Mouse (Mus musculus): ENCODE measurements at regions not wholly inside any gene's neighbourhood (a gene's known extent, or its start where the extent isn't known, plus 50 kb on each side); places are given as distances from the start of the nearest gene placed in this dataset.
A peak's percentile ranks its signal among the peaks of the same experiment; 100 is the strongest.

DNA sequence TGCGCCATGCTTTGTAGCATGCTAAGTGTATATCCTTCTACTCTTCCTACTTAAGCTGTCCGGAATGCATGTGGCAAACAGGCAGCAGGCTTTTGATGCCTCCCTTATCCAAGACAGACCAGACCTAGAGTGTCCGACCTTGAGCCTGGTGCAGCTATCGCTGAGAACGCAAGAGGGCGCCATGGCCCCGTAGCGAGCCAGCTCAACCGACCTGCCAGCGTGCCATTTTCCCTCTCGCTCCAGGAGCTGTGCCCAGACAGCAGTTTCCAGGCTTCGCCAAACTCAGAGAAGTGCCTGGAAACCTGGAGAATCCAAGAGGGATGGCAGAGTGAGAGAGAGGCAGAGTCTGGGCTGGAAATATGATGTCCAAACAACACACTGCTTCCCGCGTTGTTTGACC, 155.8 kb upstream of the Gm12830 start:
- H3K4me1 ChIP-seq (ENCODE audit: control insufficient read depth, insufficient read depth, low read length) = peaks cover 14% of the 10 kb centered on the region
- H3K4me3 ChIP-seq (ENCODE audit: low read depth, low read length) = peak overlapping the region; percentile 34
- no peaks in the 10 kb centered on the region for H3K9me3 ChIP-seq (replicated peaks; ENCODE audit: control insufficient read depth, low read length, poor library complexity, severe bottlenecking)
- ATAC-seq = peak; percentile 89
- peak overlapping the region; percentile 70 for H3K4me2 ChIP-seq (ENCODE audit: low read length)
- no peaks in the 10 kb centered on the region for H3K36me3 ChIP-seq (ENCODE audit: control insufficient read depth, insufficient read depth, low read length)
- no peak overlapping the region for H3K27ac ChIP-seq (ENCODE audit: low read length)
- no peak overlapping the region for H3K9ac ChIP-seq (ENCODE audit: low read depth, low read length)
- H3K27me3 ChIP-seq (ENCODE audit: control insufficient read depth, insufficient read depth, low read depth, low read length) = peaks cover 36% of the 10 kb centered on the region
- 3% methylated on average over 14 of the region's 14 CpGs for WGBS

DNA sequence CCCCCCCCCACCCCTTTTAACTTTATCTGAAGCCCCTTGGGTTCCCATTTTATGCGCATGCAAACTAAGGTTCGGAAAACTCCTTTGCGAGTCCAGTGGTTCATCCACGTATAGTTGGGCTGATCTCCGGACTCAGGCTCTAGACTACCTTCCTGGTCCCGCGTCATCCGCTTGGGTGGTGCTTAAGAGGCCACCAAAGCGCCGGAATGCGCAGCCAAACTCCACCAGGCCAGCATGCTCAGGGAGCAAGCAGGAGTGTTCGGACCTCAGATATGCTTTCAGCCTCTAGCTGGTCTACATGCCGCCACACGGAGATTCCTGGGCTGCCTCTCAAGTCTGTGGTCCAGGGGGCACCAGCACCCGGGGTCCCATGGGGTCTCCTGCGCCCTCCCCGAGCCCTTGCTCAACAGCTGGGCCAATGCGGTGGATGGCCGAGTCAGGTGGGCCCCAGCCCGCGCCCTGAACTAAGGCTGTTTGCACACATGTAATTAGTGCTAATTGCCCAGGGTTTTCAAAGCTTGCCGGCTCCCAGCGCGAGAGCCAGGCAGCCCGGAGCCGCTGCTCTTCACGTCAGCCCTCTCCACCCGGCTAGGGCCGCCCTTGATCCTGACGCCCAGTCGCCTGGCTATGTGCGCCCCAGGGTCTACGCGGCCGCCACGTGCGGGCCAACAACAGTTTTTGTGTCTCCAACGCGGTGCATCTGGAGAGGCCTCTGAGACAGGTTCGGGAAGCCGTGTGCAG, 155.1 kb upstream of the Gm12830 start:
- Histone ChIP-seq H3K4me2 (ENCODE audit: low read length) (peak overlapping the region; percentile 70), H3K9ac (ENCODE audit: low read depth, low read length) (peak overlapping the region; percentile 37), H3K27ac (ENCODE audit: low read length) (no peak overlapping the region), H3K4me1 (ENCODE audit: control insufficient read depth, insufficient read depth, low read length) (peaks cover 14% of the 10 kb centered on the region), H3K36me3 (ENCODE audit: control insufficient read depth, insufficient read depth, low read length) (no peaks in the 10 kb centered on the region), H3K27me3 (ENCODE audit: control insufficient read depth, insufficient read depth, low read depth, low read length) (peaks cover 36% of the 10 kb centered on the region), H3K4me3 (ENCODE audit: low read depth, low read length) (peak overlapping the region; percentile 34), H3K9me3 (replicated peaks; ENCODE audit: control insufficient read depth, low read length, poor library complexity, severe bottlenecking) (no peaks in the 10 kb centered on the region)
- peak; percentile 61 for ATAC-seq
- WGBS = 4% methylated on average over 41 of the region's 41 CpGs

DNA sequence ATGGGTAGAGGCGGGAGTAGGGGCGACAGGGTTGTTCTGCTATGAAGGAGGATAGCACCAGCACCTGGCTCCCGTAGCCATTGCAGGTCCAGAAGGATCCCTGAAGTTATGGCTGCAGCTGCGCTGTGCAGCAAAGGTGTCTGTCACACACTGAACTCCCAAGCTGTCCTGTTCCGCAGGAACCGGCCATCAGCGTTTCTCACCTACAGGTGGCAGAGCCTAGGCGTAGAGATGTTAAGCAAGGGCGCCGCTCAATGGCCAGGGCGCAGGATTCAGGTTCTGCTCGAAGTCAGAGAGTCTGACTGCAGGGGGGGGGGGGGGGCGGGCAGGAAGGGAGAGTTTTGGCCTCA, 154.6 kb upstream of the Gm12830 start:
- no peak overlapping the region for H3K27ac ChIP-seq (ENCODE audit: low read length)
- H3K4me3 ChIP-seq (ENCODE audit: low read depth, low read length) = peak overlapping the region; percentile 34
- peaks cover 36% of the 10 kb centered on the region for H3K27me3 ChIP-seq (ENCODE audit: control insufficient read depth, insufficient read depth, low read depth, low read length)
- H3K9ac ChIP-seq (ENCODE audit: low read depth, low read length) = peak overlapping the region; percentile 37
- H3K4me2 ChIP-seq (ENCODE audit: low read length) = peak overlapping the region; percentile 70
- WGBS = 10% methylated on average over 12 of the region's 13 CpGs
- H3K36me3 ChIP-seq (ENCODE audit: control insufficient read depth, insufficient read depth, low read length) = no peaks in the 10 kb centered on the region
- ATAC-seq = peak; percentile 46
- no peaks in the 10 kb centered on the region for H3K9me3 ChIP-seq (replicated peaks; ENCODE audit: control insufficient read depth, low read length, poor library complexity, severe bottlenecking)
- H3K4me1 ChIP-seq (ENCODE audit: control insufficient read depth, insufficient read depth, low read length) = peaks cover 14% of the 10 kb centered on the region

DNA sequence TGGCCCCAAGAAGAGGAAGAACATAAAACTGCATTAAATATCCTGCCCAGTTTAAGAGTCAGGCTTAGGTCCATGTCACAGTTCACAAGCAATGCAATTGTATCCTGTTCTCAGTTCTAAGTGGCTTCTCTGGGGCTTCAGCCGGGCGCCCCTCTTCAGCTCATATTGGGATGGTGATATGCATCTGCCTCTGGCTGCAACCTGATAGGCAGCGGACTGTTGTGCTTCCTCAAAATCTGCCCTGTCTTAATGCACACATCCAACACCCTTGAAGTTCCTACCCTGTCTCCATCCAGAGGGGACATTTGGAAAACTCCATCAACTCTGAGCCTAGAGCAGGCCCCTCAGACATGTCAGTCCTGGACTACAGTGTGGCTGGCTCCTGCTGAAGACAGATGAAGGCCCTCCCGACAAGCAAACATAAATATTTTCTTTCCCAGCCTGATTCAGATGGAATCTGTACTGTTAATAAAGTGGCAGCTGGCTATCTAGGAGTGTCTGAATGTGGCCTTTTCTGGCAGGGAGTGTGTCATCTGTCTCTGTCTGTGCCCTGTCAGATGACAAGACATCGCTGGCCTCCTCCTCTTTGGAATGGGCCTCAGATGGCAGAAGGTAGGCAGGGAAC, 149.3 kb upstream of the Gm12830 start:
- WGBS = 88% methylated on average over 5 of the region's 5 CpGs
- Histone ChIP-seq H3K27ac (ENCODE audit: low read length) (no peak overlapping the region), H3K9me3 (replicated peaks; ENCODE audit: control insufficient read depth, low read length, poor library complexity, severe bottlenecking) (no peaks in the 10 kb centered on the region), H3K27me3 (ENCODE audit: control insufficient read depth, insufficient read depth, low read depth, low read length) (peaks cover 10% of the 10 kb centered on the region), H3K36me3 (ENCODE audit: control insufficient read depth, insufficient read depth, low read length) (no peaks in the 10 kb centered on the region), H3K4me3 (ENCODE audit: low read depth, low read length) (no peak overlapping the region), H3K9ac (ENCODE audit: low read depth, low read length) (no peak overlapping the region), H3K4me1 (ENCODE audit: control insufficient read depth, insufficient read depth, low read length) (no peaks in the 10 kb centered on the region; the same call in 1 of the 2 replicates), H3K4me2 (ENCODE audit: low read length) (no peak overlapping the region)
- no peak for ATAC-seq

DNA sequence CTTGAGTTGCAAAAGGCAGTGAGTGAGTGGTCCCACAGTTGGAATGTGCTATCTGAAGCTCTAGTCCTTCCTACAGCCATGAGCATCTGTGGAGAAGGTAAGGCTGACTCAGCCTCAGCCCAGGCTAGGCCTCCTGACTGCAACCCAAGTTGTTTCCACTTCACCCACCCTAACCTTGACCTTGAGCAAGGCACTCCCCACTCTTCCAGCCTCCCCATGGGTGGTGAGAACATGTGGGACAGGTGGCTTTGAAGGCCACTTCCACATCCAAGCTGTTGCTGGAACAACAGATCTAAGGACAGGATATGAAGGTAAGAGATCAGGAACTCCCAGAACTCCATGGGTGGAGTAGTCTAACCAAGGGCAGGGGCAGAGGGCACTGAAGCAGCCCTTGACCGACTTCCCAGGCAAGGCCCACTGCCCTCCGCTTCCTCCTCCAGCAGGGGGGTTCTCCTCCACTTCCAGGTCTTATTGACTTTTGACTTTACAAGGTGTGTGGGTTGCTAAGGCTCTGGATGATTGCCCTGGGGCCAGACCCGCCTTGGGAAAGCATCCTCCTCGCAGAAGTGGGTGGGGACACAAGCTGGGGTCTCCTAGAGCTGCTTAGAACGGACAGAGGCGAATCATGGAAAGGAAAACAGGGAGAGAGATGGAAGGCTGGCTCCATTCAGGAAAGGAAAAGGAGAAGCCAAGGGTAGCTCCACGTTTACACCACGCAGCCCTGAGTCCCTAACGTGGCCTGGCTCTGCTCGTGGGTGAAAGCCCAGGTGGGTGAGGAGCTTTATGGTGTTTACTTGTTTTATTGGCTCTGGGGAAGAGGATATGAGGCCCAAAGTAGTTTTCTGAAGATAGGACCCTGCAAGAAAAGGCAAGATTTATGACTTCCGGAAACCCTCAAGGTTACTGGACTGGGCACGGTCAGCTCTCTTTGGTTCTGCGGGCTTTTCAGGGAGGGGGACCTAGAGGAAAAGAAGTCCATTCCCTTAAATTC, 144.3 kb upstream of the Gm12830 start:
- WGBS = 85% methylated on average over 13 of the region's 13 CpGs

DNA sequence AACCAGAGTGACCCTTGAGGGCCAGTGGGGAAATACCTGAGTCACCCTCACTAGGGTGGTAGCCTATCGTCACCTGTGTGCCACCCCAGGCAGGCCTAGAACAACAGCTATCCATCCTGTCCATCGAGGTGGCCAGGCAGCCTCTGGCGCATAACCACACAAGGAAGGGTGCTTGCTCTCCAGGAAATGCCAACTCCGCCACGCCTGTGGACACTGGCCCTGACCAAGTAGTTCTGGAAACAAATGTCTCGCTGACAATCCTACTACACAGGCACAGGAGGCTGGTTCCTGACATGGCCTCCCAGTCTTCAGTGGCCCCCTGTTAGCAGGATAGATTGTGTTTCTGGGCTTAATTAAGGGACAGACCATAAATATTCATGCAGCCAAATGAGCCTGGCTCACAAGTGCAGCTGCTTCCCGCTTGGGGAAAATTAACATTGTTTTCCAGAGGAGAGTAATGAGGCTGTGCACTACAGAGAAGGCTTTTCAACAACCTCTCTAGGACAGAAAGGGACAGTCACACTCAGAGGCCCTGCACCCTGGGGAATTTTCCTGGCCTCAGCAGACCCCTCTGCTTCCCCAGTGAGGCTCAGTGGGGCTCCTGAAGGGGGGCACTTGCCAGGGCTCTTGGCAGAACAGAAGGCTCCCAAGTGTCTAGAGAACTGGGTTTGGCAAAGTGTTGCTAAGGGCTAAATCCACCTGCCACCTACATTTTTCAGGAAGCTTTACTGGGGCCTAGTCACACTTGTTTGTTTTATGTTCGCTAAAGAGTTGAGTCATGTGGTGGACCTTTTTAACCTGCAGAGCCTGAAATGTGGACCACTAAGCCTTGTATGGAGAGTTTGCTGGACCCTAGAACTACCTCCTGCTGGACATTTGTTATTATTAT, 143.2 kb upstream of the Gm12830 start:
- H3K36me3 ChIP-seq (ENCODE audit: control insufficient read depth, insufficient read depth, low read length) = no peaks in the 10 kb centered on the region
- no peak overlapping the region for H3K4me2 ChIP-seq (ENCODE audit: low read length)
- no peaks in the 10 kb centered on the region for H3K9me3 ChIP-seq (replicated peaks; ENCODE audit: control insufficient read depth, low read length, poor library complexity, severe bottlenecking)
- peaks cover 5% of the 10 kb centered on the region; the same call in 1 of the 2 replicates for H3K4me1 ChIP-seq (ENCODE audit: control insufficient read depth, insufficient read depth, low read length)
- 61% methylated on average over 8 of the region's 8 CpGs for WGBS
- H3K4me3 ChIP-seq (ENCODE audit: low read depth, low read length) = no peak overlapping the region
- H3K27ac ChIP-seq (ENCODE audit: low read length) = no peak overlapping the region
- no peak overlapping the region for H3K9ac ChIP-seq (ENCODE audit: low read depth, low read length)
- ATAC-seq = peak; percentile 47
- no peaks in the 10 kb centered on the region for H3K27me3 ChIP-seq (ENCODE audit: control insufficient read depth, insufficient read depth, low read depth, low read length)

More for the DNA sequence above, 144.3 kb upstream of the Gm12830 start:
- H3K9ac ChIP-seq (ENCODE audit: low read depth, low read length) = no peak overlapping the region
- H3K4me2 ChIP-seq (ENCODE audit: low read length) = no peak overlapping the region
- no peak overlapping the region for H3K27ac ChIP-seq (ENCODE audit: low read length)
- no peak for ATAC-seq
- H3K4me1 ChIP-seq (ENCODE audit: control insufficient read depth, insufficient read depth, low read length) = peaks cover 5% of the 10 kb centered on the region; the same call in 1 of the 2 replicates
- H3K27me3 ChIP-seq (ENCODE audit: control insufficient read depth, insufficient read depth, low read depth, low read length) = no peaks in the 10 kb centered on the region
- no peak overlapping the region for H3K4me3 ChIP-seq (ENCODE audit: low read depth, low read length)
- no peaks in the 10 kb centered on the region for H3K36me3 ChIP-seq (ENCODE audit: control insufficient read depth, insufficient read depth, low read length)
- no peaks in the 10 kb centered on the region for H3K9me3 ChIP-seq (replicated peaks; ENCODE audit: control insufficient read depth, low read length, poor library complexity, severe bottlenecking)

DNA sequence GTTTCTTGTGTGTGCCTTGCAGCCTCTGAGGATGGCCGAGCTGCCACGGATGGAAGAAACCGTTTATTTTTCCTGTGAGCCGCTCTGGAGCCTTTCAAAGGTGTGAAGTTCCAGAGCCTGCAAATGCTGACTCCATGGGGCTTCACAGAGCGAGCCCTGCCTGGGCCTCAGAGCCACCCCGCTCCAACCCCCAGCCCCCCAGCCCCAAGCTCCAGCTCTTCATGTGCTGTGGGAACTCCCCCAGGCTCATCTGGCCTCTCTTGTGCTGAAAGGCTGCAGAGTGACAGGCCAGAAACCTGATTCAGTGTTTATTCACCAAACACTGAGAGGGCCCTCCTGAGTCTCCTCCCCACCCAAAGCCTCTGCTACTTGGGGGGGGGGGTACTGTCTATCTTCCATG, 141.2 kb upstream of the Gm12830 start:
- Histone ChIP-seq H3K36me3 (ENCODE audit: control insufficient read depth, insufficient read depth, low read length) (no peaks in the 10 kb centered on the region), H3K27ac (ENCODE audit: low read length) (no peak overlapping the region), H3K27me3 (ENCODE audit: control insufficient read depth, insufficient read depth, low read depth, low read length) (no peaks in the 10 kb centered on the region), H3K9ac (ENCODE audit: low read depth, low read length) (no peak overlapping the region), H3K9me3 (replicated peaks; ENCODE audit: control insufficient read depth, low read length, poor library complexity, severe bottlenecking) (no peaks in the 10 kb centered on the region), H3K4me1 (ENCODE audit: control insufficient read depth, insufficient read depth, low read length) (peaks cover 5% of the 10 kb centered on the region), H3K4me2 (ENCODE audit: low read length) (no peak overlapping the region), H3K4me3 (ENCODE audit: low read depth, low read length) (no peak overlapping the region)
- 46% methylated on average over 6 of the region's 6 CpGs for WGBS
- ATAC-seq = no peak

DNA sequence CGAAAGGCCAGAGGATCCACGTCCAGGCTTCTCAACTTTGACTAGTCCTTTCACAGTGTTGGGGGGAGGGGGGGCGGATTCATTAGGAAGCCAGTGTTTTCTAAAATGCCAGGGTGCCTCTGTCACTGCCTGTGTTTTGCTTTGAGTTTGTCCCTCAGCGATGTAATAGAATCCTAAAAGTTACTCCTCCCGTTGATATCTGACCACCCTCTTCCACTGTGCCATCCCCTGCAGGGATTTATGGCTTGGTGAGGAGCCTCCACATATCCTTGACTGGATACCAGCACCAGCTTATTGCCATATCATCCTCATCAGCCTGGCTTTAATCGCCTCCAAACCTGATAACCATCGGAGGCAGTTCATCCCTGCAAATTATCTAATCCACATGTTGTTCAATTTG, 138.6 kb upstream of the Gm12830 start:
- Histone ChIP-seq H3K4me2 (ENCODE audit: low read length) (no peak overlapping the region), H3K9ac (ENCODE audit: low read depth, low read length) (no peak overlapping the region), H3K9me3 (replicated peaks; ENCODE audit: control insufficient read depth, low read length, poor library complexity, severe bottlenecking) (no peaks in the 10 kb centered on the region), H3K27me3 (ENCODE audit: control insufficient read depth, insufficient read depth, low read depth, low read length) (no peaks in the 10 kb centered on the region), H3K36me3 (ENCODE audit: control insufficient read depth, insufficient read depth, low read length) (no peaks in the 10 kb centered on the region), H3K4me3 (ENCODE audit: low read depth, low read length) (no peak overlapping the region), H3K4me1 (ENCODE audit: control insufficient read depth, insufficient read depth, low read length) (peaks cover 9% of the 10 kb centered on the region), H3K27ac (ENCODE audit: low read length) (no peak overlapping the region)
- no peak for ATAC-seq
- WGBS = 79% methylated on average over 7 of the region's 7 CpGs
